Mouse (Mus musculus) cerebral cortex, adult 2 months (tissue): Measurements from ENCODE around the gene Nup93.

Source experiments
- WGBS: fragments of 180-500 bp; shearing (Covaris S2); methylation state at CpG from one replicate; pipeline ENCODE4 v1.1.7; 2018; 5-methylcytosine and 5-hydroxymethylcytosine counted together

Gene Nup93

GRCm38 (mm10) chr8:94266344-94267191, 52.2 kb downstream of the Nup93 start:
- 19% methylated on average over 10 of the region's 10 CpGs for WGBS

GRCm38 (mm10) chr8:94268359-94268890, 54.1 kb downstream of the Nup93 start:
- 37% methylated on average over 3 of the region's 3 CpGs for WGBS

DNA sequence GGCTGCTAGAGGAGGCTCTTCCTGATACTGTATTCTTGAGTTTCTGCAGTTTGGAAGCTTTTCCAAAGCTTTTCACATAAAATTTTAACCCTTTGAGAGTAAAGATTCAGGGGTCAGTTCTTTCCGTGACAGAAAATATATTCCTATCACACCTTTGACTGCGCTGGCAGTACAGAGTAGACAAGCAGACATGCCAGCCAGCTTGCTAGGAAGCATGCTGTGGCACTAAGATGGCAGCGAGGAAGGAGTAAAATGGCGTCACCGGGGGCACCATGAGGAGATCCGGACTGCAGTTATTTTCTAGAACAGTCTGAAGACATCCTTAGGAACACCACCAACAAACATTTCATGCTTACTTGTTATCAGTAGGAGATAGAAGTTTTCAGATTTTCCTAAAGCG, 55.9 kb downstream of the Nup93 start:
- 61% methylated on average over 7 of the region's 7 CpGs for WGBS

DNA sequence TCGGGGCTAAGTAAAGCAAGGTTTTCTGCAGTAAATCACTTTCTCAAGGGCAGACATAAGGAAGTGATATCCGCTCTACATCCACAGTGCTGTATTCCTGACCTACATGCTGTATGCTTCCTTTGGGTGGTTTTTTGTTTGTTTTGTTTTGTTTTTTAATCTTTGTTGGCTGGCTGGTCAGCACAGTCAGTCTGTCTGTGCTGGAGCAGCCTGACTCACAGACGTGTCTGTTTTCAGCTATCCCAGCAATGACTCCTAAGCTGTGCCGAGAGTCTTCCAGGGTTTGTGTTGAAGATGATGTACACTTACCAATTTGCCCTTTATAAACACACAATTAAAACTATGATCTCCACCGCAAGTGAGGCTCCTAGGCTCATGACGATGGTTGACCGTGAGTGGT, 56.7 kb downstream of the Nup93 start:
- WGBS, result 62% methylated on average over 7 of the region's 7 CpGs

DNA sequence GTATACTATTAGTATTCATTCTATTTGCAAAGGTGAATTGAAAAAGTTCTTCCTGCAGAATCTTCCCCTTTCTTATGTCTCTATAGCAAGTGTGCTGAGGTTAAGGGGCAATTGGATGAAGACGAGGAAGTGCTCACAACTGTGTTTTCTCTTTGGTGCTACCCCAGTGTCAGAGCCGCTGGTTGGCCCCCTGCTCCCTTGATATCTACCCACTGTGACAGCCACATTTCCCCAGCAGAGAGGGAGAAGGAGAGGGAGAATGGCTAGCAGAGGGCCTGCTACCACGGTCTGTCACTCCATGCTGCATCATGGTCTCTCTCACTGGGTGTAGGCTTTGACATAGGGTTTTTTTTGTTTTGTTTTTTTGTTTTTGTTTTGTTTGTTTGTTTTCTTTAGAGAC, 58.2 kb downstream of the Nup93 start:
- WGBS, result 78% methylated on average over 3 of the region's 3 CpGs

DNA sequence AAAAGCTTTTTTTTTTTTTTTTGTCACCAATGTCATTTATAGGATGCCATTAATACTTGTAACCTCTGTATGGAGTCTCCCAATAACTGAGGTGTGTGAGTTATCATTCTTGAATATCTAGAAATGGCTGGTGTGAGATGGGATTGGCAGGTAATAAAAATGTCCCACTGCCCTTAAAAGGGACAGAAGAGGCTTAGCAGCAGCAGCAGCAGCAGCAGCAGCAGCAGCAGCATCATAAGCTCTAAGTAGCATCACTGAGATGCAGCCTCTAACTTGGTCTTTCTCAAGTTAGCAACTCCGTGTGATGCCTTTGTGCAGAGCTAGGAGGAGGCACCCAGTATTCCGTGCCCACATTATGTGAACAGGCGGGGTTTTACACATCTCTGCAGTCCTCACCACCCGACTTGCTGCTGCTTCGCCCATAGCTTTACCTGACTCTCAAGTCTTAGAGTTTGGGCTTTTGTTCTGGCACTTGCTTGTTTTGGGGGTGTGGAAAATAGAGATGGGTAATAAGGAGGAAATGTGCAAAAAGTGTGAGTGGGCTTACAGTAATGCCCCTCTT, 59.0 kb downstream of the Nup93 start:
- 55% methylated on average over 5 of the region's 5 CpGs for WGBS

- 33% methylated on average over 5 of the region's 5 CpGs for WGBS
Measured at GRCm38 (mm10) chr8:94274030-94274429, 59.7 kb downstream of the Nup93 start.

DNA sequence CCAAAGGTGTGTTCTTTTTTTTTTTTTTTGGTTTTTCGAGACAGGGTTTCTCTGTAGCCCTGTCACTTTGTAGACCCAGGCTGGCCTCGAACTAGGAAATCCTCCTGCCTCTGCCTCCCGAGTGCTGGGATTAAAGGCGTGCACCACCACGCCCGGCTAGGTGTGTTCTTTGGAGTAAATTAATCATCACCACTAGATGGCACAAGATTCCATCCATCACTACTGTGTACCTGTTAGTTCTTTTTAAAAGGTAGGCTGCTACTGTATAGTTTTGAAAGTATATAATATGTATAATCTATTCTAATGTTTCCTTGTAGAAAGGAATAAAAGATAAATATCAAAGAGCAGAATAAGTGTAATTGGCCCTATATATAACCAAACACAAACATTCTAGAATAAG, 63.9 kb downstream of the Nup93 start:
- WGBS, result 88% methylated on average over 6 of the region's 6 CpGs

GRCm38 (mm10) chr8:94280001-94280613, 65.7 kb downstream of the Nup93 start:
- 60% methylated on average over 5 of the region's 5 CpGs for WGBS

- WGBS, result 50% methylated on average over 3 of the region's 3 CpGs
Measured at GRCm38 (mm10) chr8:94282453-94282985, 68.2 kb downstream of the Nup93 start.

GRCm38 (mm10) chr8:94284204-94284603, 69.8 kb downstream of the Nup93 start:
- 58% methylated on average over 7 of the region's 7 CpGs for WGBS

DNA sequence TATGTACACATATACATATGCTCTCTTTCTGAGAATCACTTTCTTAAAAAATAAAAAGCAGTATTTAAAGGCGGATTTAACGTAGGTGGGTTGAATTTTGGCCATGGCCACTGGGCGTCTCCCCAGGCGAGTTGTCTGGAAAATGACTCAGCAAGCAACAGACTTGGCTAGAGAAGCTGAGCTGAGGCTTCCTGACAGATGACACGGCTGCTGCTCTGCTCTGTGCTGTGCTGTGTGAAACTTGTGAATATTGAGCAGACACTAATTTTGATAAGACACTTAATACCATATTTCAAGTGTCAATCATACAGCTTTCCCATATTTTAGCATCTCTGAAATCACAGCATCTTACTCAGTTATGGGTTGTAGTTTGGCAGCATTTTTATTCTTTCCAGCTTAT, 76.2 kb downstream of the Nup93 start:
- WGBS, result 58% methylated on average over 5 of the region's 5 CpGs

- WGBS, result 34% methylated on average over 6 of the region's 6 CpGs
Measured at GRCm38 (mm10) chr8:94292072-94292471, 77.7 kb downstream of the Nup93 start.

DNA sequence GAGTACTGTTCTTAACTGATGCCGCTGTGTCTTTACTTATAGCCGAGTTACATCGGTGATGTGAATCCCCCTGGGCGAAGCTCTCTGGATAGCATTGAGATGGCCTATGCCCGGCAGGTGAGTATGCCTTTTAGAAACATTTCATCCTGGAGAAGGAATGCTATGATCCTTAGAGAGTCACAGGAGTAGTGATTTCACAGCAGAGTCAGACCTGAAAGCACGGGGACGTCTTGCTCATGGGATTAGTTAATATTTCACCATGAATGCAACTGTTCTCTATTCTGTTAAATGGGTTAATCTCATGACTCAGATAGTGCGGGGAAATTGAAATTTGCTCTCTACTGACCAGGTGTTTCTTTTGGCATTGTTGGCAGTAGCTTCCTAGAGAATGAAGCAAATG, 78.3 kb downstream of the Nup93 start:
- 83% methylated on average over 8 of the region's 8 CpGs for WGBS

- WGBS, result 31% methylated on average over 6 of the region's 6 CpGs
Measured at GRCm38 (mm10) chr8:94295687-94296086, 81.3 kb downstream of the Nup93 start.

GRCm38 (mm10) chr8:94296312-94296991, 82.1 kb downstream of the Nup93 start:
- 60% methylated on average over 9 of the region's 9 CpGs for WGBS

DNA sequence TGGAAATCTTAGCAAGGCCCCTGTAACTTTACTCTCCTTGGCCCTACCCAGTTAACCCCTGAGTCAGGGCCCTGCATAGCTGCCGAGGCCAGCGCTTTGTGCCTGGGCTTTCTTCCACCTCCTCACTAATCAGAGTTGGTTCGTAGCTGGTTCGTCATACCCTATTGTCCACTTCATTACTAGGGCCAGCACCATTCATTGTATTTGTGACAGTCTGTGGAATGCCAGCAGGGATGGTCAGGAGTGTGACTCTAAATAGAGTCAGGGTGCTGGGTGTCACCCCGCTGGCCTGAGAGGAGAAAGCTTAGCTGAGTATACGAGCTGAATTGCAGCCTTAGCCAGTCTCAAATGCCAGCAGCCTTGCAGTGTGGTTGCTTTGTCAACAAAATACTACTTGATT, 82.7 kb downstream of the Nup93 start:
- 69% methylated on average over 6 of the region's 6 CpGs for WGBS

DNA sequence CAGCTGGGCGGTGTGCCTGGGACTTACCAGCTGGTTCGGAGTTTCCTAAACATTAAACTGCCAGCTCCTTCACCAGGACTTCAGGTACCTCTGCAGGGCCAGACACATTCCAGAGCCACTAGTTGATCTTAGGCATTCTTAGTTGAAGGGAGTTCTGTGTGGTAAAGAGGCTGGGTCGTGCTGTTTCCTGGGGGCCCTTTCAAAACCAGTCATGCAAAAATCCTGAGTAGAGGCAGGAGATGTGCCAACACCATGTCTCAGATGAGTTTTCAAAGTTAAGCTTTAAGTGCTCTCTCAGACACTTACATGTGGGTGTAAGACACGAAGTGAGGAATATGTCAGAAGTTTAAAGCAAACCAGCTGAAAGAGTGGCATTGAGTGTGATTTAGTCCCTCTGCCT, 86.4 kb downstream of the Nup93 start:
- WGBS, result 54% methylated on average over 4 of the region's 4 CpGs

DNA sequence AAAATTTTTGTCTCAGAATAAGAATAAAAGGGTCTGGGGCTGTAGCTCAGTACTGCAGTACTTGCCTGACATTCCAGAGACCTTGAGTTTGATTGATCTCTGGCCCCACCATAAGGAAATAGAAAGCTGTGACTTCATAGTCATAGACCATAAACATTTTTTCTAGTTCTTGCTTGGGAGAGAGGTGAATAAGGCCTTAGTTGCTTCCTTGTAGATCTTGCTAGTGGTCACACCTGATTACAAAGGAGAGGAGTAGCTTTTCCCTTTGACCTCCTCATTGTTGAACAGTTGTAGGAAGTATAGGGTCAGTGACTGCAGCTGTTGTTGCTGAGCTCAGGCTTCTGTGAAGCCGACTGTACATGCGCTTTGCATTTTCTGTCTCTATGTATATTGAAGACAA, 90.0 kb downstream of the Nup93 start:
- 87% methylated on average over 2 of the region's 2 CpGs for WGBS

DNA sequence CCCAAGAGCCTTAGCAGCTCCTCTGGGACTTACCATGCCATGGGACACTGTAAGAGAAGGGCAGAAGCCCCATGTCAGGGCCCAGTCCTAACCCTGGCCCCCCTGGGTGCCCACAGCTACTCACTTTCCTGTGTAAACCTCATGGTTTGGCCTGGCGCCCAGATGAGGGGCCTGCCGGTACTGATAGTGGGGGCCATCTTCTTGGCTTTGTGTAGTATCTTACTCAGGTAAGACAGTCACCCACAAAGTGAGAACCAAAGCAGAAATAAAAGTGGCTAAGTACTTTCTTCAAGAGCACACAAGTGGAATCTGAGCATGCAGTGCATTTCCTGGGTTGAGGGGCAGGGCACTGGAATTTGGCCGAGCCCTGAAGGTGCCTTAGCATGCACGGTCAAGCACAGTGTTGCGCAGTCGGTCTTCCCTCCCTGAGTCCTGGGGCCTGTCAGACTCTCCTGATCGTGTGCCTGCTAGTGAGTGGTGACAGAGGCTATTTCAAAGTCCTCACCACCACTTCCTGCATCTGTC, 92.7 kb downstream of the Nup93 start:
- 80% methylated on average over 7 of the region's 7 CpGs for WGBS

DNA sequence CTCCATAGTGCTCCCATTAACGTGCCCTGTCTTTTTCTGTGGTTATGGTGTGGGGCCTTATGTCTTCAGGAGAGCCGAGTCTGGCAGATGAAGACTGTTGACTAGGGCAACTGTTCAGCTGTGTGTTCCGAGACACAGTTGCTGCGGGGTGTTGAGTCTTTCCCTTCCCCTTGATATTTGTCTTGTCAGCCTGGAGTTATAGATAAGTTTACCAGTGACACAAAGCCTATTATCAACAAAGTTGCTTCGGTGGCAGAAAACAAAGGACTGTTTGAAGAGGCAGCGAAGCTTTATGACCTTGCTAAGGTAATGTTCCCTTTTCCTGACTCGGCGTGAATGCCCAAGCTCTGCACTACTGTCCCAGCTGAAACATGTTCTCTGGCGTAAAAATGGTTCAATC, 93.3 kb downstream of the Nup93 start:
- 89% methylated on average over 9 of the region's 9 CpGs for WGBS

DNA sequence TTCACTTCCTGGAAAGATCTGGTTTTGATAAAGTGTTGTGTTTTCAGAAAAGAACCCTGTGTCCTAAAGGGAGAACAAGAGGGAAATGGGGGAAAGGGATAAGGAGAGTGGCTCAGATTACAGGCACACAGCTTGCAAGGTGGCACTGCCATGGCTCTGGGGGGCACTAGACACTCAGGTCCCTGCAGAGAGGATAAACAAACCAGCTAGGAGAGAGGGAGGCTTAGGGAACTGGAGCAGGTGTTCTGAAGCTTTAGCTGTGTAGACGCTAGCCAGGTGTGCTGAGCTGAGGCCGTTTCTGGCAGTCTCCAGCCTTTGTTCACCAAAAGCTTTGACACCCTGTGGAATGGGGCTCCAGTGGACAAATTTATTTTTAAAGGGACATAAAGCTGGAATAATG, 99.7 kb downstream of the Nup93 start:
- WGBS, result 85% methylated on average over 2 of the region's 2 CpGs
